Mouse (Mus musculus) heart, embryonic 12.5 days (tissue): Measurements from ENCODE around the gene Gimap3. TPM values are rescaled to one million over a fixed set of nuclear protein-coding genes. Genes with fewer than 3 reads are reported as not detected.

Experiments
- ATAC-seq: fragments of 200-750 bp; cut with Nextera tagmentation; 2 replicates; pipeline ENCODE4 v1.8.0; 2017; ENCODE audit warnings: moderate TSS enrichment, moderate library complexity; ENCODE audit not compliant: insufficient number of reproducible peaks, low FRiP score
- H3K27ac ChIP-seq: fragments of 300-500 bp; sonication (generic); 2 replicates; pipeline ENCODE4 v1.5.1; 2016; ENCODE audit warnings: mild to moderate bottlenecking, moderate library complexity; ENCODE audit not compliant: poor library complexity, severe bottlenecking
- H3K27me3 ChIP-seq: fragments of 300-500 bp; sonication (generic); replicated peaks from 2 replicates; pipeline ENCODE4 v1.6.1; 2016; ENCODE audit warnings: mild to moderate bottlenecking, moderate library complexity
- H3K36me3 ChIP-seq: fragments of 300-500 bp; sonication (generic); 2 replicates; pipeline ENCODE4 v1.6.1; 2016; ENCODE audit warnings: mild to moderate bottlenecking, moderate library complexity
- H3K4me1 ChIP-seq: fragments of 300-500 bp; sonication (generic); replicated peaks from 2 replicates; pipeline ENCODE4 v1.6.1; 2016; ENCODE audit warnings: mild to moderate bottlenecking
- H3K4me2 ChIP-seq: fragments of 300-500 bp; sonication (generic); 2 replicates; pipeline ENCODE4 v1.6.1; 2016; ENCODE audit warnings: mild to moderate bottlenecking, moderate library complexity
- H3K4me3 ChIP-seq: fragments of 300-500 bp; sonication (generic); 2 replicates; pipeline ENCODE4 v1.5.1; 2016; ENCODE audit warnings: mild to moderate bottlenecking
- H3K9ac ChIP-seq: fragments of 300-500 bp; sonication (generic); 2 replicates; pipeline ENCODE4 v1.6.1; 2016; ENCODE audit warnings: mild to moderate bottlenecking, moderate library complexity
- H3K9me3 ChIP-seq: fragments of 300-500 bp; sonication (generic); replicated peaks from 2 replicates; pipeline ENCODE4 v1.6.1; 2016; ENCODE audit warnings: mild to moderate bottlenecking, moderate library complexity
- WGBS: fragments of 180-500 bp; shearing (Covaris S2); methylation state at CpG from one replicate; pipeline ENCODE4 v1.1.7; 2016; 5-methylcytosine and 5-hydroxymethylcytosine counted together
- polyA plus RNA-seq: library from polyadenylated mRNA; unstranded; fragments of >200 nt; fragmentation: Nextera tagmentation; extraction: Ambion mirVana; gene quantifications from 2 replicates; pipeline ENCODE4 v1.2.1, GENCODE M21; 2016

Gene Gimap3
- polyA plus RNA-seq, 1 experiment from 2014 or later: not detected

GRCm38 (mm10) chr6:48727761-48728160 is 42.9 kb downstream of the Gimap3 start:
- Histone ChIP-seq H3K4me3 (no peak overlapping the region), H3K27me3 (no peaks in the 10 kb centered on the region), H3K9ac (no peak overlapping the region), H3K9me3 (no peaks in the 10 kb centered on the region), H3K27ac (no peak overlapping the region), H3K36me3 (no peaks in the 10 kb centered on the region), H3K4me2 (no peak overlapping the region), H3K4me1 (peaks cover 9% of the 10 kb centered on the region)
- ATAC-seq: no peak
- WGBS: 84% methylated on average over 5 of the region's 5 CpGs

- 11% methylated on average over 1 of the region's 1 CpGs for WGBS
- Histone ChIP-seq H3K9me3 (no peaks in the 10 kb centered on the region), H3K27me3 (no peaks in the 10 kb centered on the region; the same call in 1 of the 2 replicates), H3K4me1 (peaks cover 9% of the 10 kb centered on the region), H3K27ac (no peak overlapping the region), H3K4me3 (no peak overlapping the region), H3K4me2 (peak overlapping the region; percentile 23), H3K36me3 (no peaks in the 10 kb centered on the region), H3K9ac (no peak overlapping the region)
- no peak for ATAC-seq
Measured at GRCm38 (mm10) chr6:48725476-48725875, 45.2 kb downstream of the Gimap3 start.

GRCm38 (mm10) chr6:48723468-48723867 is 47.2 kb downstream of the Gimap3 start:
- Histone ChIP-seq H3K9ac (no peak overlapping the region), H3K4me3 (no peak overlapping the region), H3K27me3 (no peaks in the 10 kb centered on the region; the same call in 1 of the 2 replicates), H3K36me3 (no peaks in the 10 kb centered on the region), H3K4me1 (peaks cover 9% of the 10 kb centered on the region), H3K9me3 (no peaks in the 10 kb centered on the region), H3K4me2 (no peak overlapping the region), H3K27ac (no peak overlapping the region)
- no peak for ATAC-seq
- 67% methylated on average over 8 of the region's 8 CpGs for WGBS

- Histone ChIP-seq H3K4me3 (no peak overlapping the region), H3K27ac (no peak overlapping the region), H3K9ac (no peak overlapping the region), H3K9me3 (no peaks in the 10 kb centered on the region), H3K4me1 (peaks cover 2% of the 10 kb centered on the region; the same call in 1 of the 2 replicates), H3K27me3 (no peaks in the 10 kb centered on the region; the same call in 1 of the 2 replicates), H3K4me2 (no peak overlapping the region), H3K36me3 (no peaks in the 10 kb centered on the region)
- ATAC-seq: no peak
- 84% methylated on average over 4 of the region's 4 CpGs for WGBS
Measured at GRCm38 (mm10) chr6:48720326-48720725, 50.3 kb downstream of the Gimap3 start.

- no peak for ATAC-seq
- no peaks in the 10 kb centered on the region; the same call in 1 of the 2 replicates for H3K27me3 ChIP-seq
- no peak within 1 kb of the TSS for H3K27ac ChIP-seq
- H3K4me3 ChIP-seq: no peak within 1 kb of the TSS
- WGBS: 47% methylated on average over 2 of the region's 2 CpGs
- no peak within 1 kb of the TSS for H3K4me2 ChIP-seq
- H3K9ac ChIP-seq: no peak within 1 kb of the TSS
- H3K4me1 ChIP-seq: no peaks in the 10 kb centered on the region
- no peaks in the 10 kb centered on the region for H3K36me3 ChIP-seq
- no peaks in the 10 kb centered on the region for H3K9me3 ChIP-seq
Measured at GRCm38 (mm10) chr6:48718455-48718854, 52.2 kb downstream of the Gimap3 start, which contains the start of the genes Gm28053 and Gimap7. Gene Gm28053 (plus strand): TSS chr6:48718607. Gene Gimap7 (plus strand): TSS chr6:48718621.

Other genes with a start within 250 kb of the Gimap3 start
- gene Atp6v0e2, start 233.2 kb downstream of the Gimap3 start, polyA plus RNA-seq: 20.4 and 20.5 TPM in 2 replicates
- gene Lrrc61, start 216.1 kb downstream of the Gimap3 start, polyA plus RNA-seq: 8.6 and 9.1 TPM in 2 replicates
- 24.7 and 26.4 TPM in 2 replicates for gene Rarres2, start 198.1 kb downstream of the Gimap3 start, polyA plus RNA-seq
- gene Gm45021, start 181.2 kb downstream of the Gimap3 start, polyA plus RNA-seq: 1.5 TPM in 1 of 2 replicates, not detected in the other
- gene Repin1, start 177.0 kb downstream of the Gimap3 start, polyA plus RNA-seq: 32.1 and 32.7 TPM in 2 replicates
- not detected in 2 replicates for gene Gm44965, start 176.9 kb downstream of the Gimap3 start, polyA plus RNA-seq
- gene Zfp775, start 168.8 kb downstream of the Gimap3 start, polyA plus RNA-seq: 5.6 and 5.8 TPM in 2 replicates
- 1.3 TPM in 2 replicates for gene AI854703, start 144.1 kb downstream of the Gimap3 start, polyA plus RNA-seq
- gene Gimap8, start 123.6 kb downstream of the Gimap3 start, polyA plus RNA-seq: 0.90 and 1.2 TPM in 2 replicates
- 8.7 and 9.4 TPM in 2 replicates for gene Gimap9, start 94.7 kb downstream of the Gimap3 start, polyA plus RNA-seq
- 9.9 and 10.7 TPM in 2 replicates for gene Gimap4, start 86.3 kb downstream of the Gimap3 start, polyA plus RNA-seq
- gene Gimap6, start 62.6 kb downstream of the Gimap3 start, polyA plus RNA-seq: 28.7 and 28.8 TPM in 2 replicates
- 2.4 and 3.6 TPM in 2 replicates for gene Gm28053, start 52.2 kb downstream of the Gimap3 start, polyA plus RNA-seq
- not detected in 2 replicates for gene Gimap7, start 52.2 kb downstream of the Gimap3 start, polyA plus RNA-seq
- gene Gimap1, start 31.8 kb downstream of the Gimap3 start, polyA plus RNA-seq: 20.0 and 21.3 TPM in 2 replicates
- 5.3 and 6.9 TPM in 2 replicates for gene Gimap5, start 24.7 kb downstream of the Gimap3 start, polyA plus RNA-seq
- gene Tmem176a, start 70.1 kb upstream of the Gimap3 start, polyA plus RNA-seq: 80.3 and 81.7 TPM in 2 replicates
- gene Tmem176b, start 70.6 kb upstream of the Gimap3 start, polyA plus RNA-seq: 226 and 236 TPM in 2 replicates
- gene Aoc1, start 102.0 kb upstream of the Gimap3 start, polyA plus RNA-seq: not detected in 2 replicates
- gene 1600015I10Rik, start 159.0 kb upstream of the Gimap3 start, polyA plus RNA-seq: 0.10 TPM in 1 of 2 replicates, not detected in the other
- not detected in 2 replicates for gene Doxl2, start 204.1 kb upstream of the Gimap3 start, polyA plus RNA-seq
- not detected in 2 replicates for gene Svs1, start 216.0 kb upstream of the Gimap3 start, polyA plus RNA-seq